Mouse (Mus musculus): ENCODE results near the gene Ikzf4. TPM values are rescaled to one million over a fixed set of nuclear protein-coding genes. Genes with fewer than 3 reads are reported as not detected.

Gene Ikzf4
- polyA plus RNA-seq, 2 experiments = 0.05 to 0.18 TPM

- WGBS (ENCODE audit: insufficient replicate concordance) = 28% methylated on average over 3 of the region's 3 CpGs
- H3K9me3 ChIP-seq (ENCODE audit: control insufficient read depth, low read length) = no peaks in the 10 kb centered on the region
- no peak for TF ChIP-seq EP300 (IDR thresholded peaks at IDR 0.05; ENCODE audit: low read depth)
- H3K4me3 ChIP-seq (ENCODE audit: insufficient read depth in 1 of 2, low read depth in 2 of 2, low read length in 2 of 2) = no peak overlapping the region
- H3K9ac ChIP-seq (replicated peaks) = no peak overlapping the region
- H3K27ac ChIP-seq = no peak overlapping the region
- H3K36me3 ChIP-seq (replicated peaks; ENCODE audit: control insufficient read depth, insufficient read depth, low read depth) = no peaks in the 10 kb centered on the region
- H3K4me2 ChIP-seq (ENCODE audit: low read depth) = no peak overlapping the region
- DNase-seq (ENCODE audit: low read depth in 3 of 3, low spot score in 3 of 3) = no peak
- H3K4me1 ChIP-seq (replicated peaks; ENCODE audit: control insufficient read depth in 2 of 2, insufficient read depth in 2 of 2, low read length in 1 of 2) = peaks cover 4 to 10% of the 10 kb centered on the region in 2 experiments
- H3K27me3 ChIP-seq (ENCODE audit: control insufficient read depth, insufficient read depth, low read length) = no peaks in the 10 kb centered on the region; the same call in 1 of the 2 replicates
- ATAC-seq (ENCODE audit: insufficient read depth) = peak; percentile 49; the same call in 1 of the 2 replicates
Observed at GRCm38 (mm10) chr10:128655254-128655653, 9.5 kb upstream of the Ikzf4 start.

GRCm38 (mm10) chr10:128653866-128654265 is 8.1 kb upstream of the Ikzf4 start:
- DNase-seq (ENCODE audit: low read depth in 3 of 3, low spot score in 3 of 3) (no peak), ATAC-seq (ENCODE audit: insufficient read depth) (no peak)
- H3K4me3 ChIP-seq (ENCODE audit: insufficient read depth in 1 of 2, low read depth in 2 of 2, low read length in 2 of 2) = no peak overlapping the region
- H3K27ac ChIP-seq = no peak overlapping the region
- H3K9ac ChIP-seq (replicated peaks) = no peak overlapping the region
- no peaks in the 10 kb centered on the region for H3K36me3 ChIP-seq (replicated peaks; ENCODE audit: control insufficient read depth, insufficient read depth, low read depth)
- no peak overlapping the region for H3K4me2 ChIP-seq (ENCODE audit: low read depth)
- H3K27me3 ChIP-seq (ENCODE audit: control insufficient read depth, insufficient read depth, low read length) = no peaks in the 10 kb centered on the region; the same call in 1 of the 2 replicates
- TF ChIP-seq EP300 (IDR thresholded peaks at IDR 0.05; ENCODE audit: low read depth) (no peak), CTCF (IDR thresholded peaks at IDR 0.05; ENCODE audit: low read depth) (no peak)
- H3K9me3 ChIP-seq (ENCODE audit: control insufficient read depth, low read length) = no peaks in the 10 kb centered on the region
- WGBS (ENCODE audit: insufficient replicate concordance) = 53% methylated on average over 4 of the region's 4 CpGs
- H3K4me1 ChIP-seq (replicated peaks; ENCODE audit: control insufficient read depth in 2 of 2, insufficient read depth in 2 of 2, low read length in 1 of 2) = peaks cover 4 to 10% of the 10 kb centered on the region in 2 experiments

GRCm38 (mm10) chr10:128646139-128647089 is 623 bp upstream of the Ikzf4 start:
- Histone ChIP-seq H3K27ac (no peak overlapping the region), H3K36me3 (replicated peaks; ENCODE audit: control insufficient read depth, insufficient read depth, low read depth) (no peaks in the 10 kb centered on the region), H3K9ac (replicated peaks) (no peak overlapping the region), H3K4me3 (ENCODE audit: insufficient read depth in 1 of 2, low read depth in 2 of 2, low read length in 2 of 2) (peak overlapping the region in 1 of 2 experiments; percentile 34; a peak in 1 of 4 replicates), H3K4me2 (ENCODE audit: low read depth) (peak overlapping the region; percentile 75), H3K9me3 (ENCODE audit: control insufficient read depth, low read length) (no peaks in the 10 kb centered on the region), H3K27me3 (ENCODE audit: control insufficient read depth, insufficient read depth, low read length) (peaks cover 18% of the 10 kb centered on the region), H3K4me1 (replicated peaks; ENCODE audit: control insufficient read depth in 2 of 2, insufficient read depth in 2 of 2, low read length in 1 of 2) (peaks cover 3 to 9% of the 10 kb centered on the region in 2 experiments; a peak in 3 of 4 replicates)
- 24% methylated on average over 12 of the region's 13 CpGs for WGBS (ENCODE audit: insufficient replicate concordance)
- no peak for TF ChIP-seq EP300 (IDR thresholded peaks at IDR 0.05; ENCODE audit: low read depth)
- no peak for TF ChIP-seq CTCF (IDR thresholded peaks at IDR 0.05; ENCODE audit: low read depth)
- no peak; the same call in 1 of the 2 replicates for ATAC-seq (ENCODE audit: insufficient read depth)
- DNase-seq (ENCODE audit: low read depth in 3 of 3, low spot score in 3 of 3) = no peak

- Histone ChIP-seq H3K4me2 (ENCODE audit: low read depth) (no peak overlapping the region), H3K27ac (no peak overlapping the region), H3K9ac (replicated peaks) (no peak overlapping the region), H3K4me3 (ENCODE audit: insufficient read depth in 1 of 2, low read depth in 2 of 2, low read length in 2 of 2) (no peak overlapping the region), H3K4me1 (replicated peaks; ENCODE audit: control insufficient read depth in 2 of 2, insufficient read depth in 2 of 2, low read length in 1 of 2) (peaks cover 3 to 9% of the 10 kb centered on the region in 2 experiments; a peak in 3 of 4 replicates), H3K9me3 (ENCODE audit: control insufficient read depth, low read length) (no peaks in the 10 kb centered on the region), H3K27me3 (ENCODE audit: control insufficient read depth, insufficient read depth, low read length) (peaks cover 18% of the 10 kb centered on the region), H3K36me3 (replicated peaks; ENCODE audit: control insufficient read depth, insufficient read depth, low read depth) (no peaks in the 10 kb centered on the region)
- TF ChIP-seq CTCF (IDR thresholded peaks at IDR 0.05; ENCODE audit: low read depth) (no peak), EP300 (IDR thresholded peaks at IDR 0.05; ENCODE audit: low read depth) (no peak)
- 53% methylated on average over 6 of the region's 6 CpGs for WGBS (ENCODE audit: insufficient replicate concordance)
- DNase-seq (ENCODE audit: low read depth in 3 of 3, low spot score in 3 of 3) (no peak), ATAC-seq (ENCODE audit: insufficient read depth) (no peak)
Observed at GRCm38 (mm10) chr10:128642749-128643148, 3.0 kb downstream of the Ikzf4 start.

- H3K4me2 ChIP-seq (ENCODE audit: low read depth) = no peak overlapping the region
- DNase-seq (ENCODE audit: low read depth in 3 of 3, low spot score in 3 of 3) (no peak), ATAC-seq (ENCODE audit: insufficient read depth) (no peak)
- H3K4me1 ChIP-seq (replicated peaks; ENCODE audit: control insufficient read depth in 2 of 2, insufficient read depth in 2 of 2, low read length in 1 of 2) = peaks cover 5 to 11% of the 10 kb centered on the region in 2 experiments
- H3K36me3 ChIP-seq (replicated peaks; ENCODE audit: control insufficient read depth, insufficient read depth, low read depth) = no peaks in the 10 kb centered on the region
- H3K9ac ChIP-seq (replicated peaks) = no peak overlapping the region
- no peak for TF ChIP-seq CTCF (IDR thresholded peaks at IDR 0.05; ENCODE audit: low read depth)
- no peak for TF ChIP-seq EP300 (IDR thresholded peaks at IDR 0.05; ENCODE audit: low read depth)
- WGBS (ENCODE audit: insufficient replicate concordance) = 53% methylated on average over 7 of the region's 7 CpGs
- no peak overlapping the region for H3K4me3 ChIP-seq (ENCODE audit: insufficient read depth in 1 of 2, low read depth in 2 of 2, low read length in 2 of 2)
- H3K9me3 ChIP-seq (ENCODE audit: control insufficient read depth, low read length) = no peaks in the 10 kb centered on the region
- no peak overlapping the region for H3K27ac ChIP-seq
- peaks cover 18% of the 10 kb centered on the region for H3K27me3 ChIP-seq (ENCODE audit: control insufficient read depth, insufficient read depth, low read length)
Observed at GRCm38 (mm10) chr10:128641871-128642270, 3.9 kb downstream of the Ikzf4 start.

All from liver, embryonic 14.5 days (tissue).